Mouse (Mus musculus) megakaryocyte, embryonic 14.5 days (primary cell): ENCODE measurements around the gene Spns3.

ENCODE experiments used
- FLI1 ChIP-seq: IDR thresholded peaks from 2 replicates; pipeline ENCODE4 v1.6.1; 2012; ENCODE audit warnings: low read length, inconsistent platforms, mixed read lengths
- GATA1 ChIP-seq: IDR thresholded peaks from 3 replicates; pipeline ENCODE4 v1.6.1; 2012; ENCODE audit warnings: mixed read lengths, low read length, inconsistent platforms, borderline replicate concordance

- TF ChIP-seq GATA1, result no peak
- no peak for TF ChIP-seq FLI1
Measured at GRCm38 (mm10) chr11:72475408-72475807, 74.9 kb downstream of the Spns3 start.
